Mouse (Mus musculus) erythroblast, embryonic 14.5 days (primary cell): ENCODE measurements around the gene Dlg5.

Source experiments
- GATA1 ChIP-seq: IDR thresholded peaks from 2 replicates; pipeline ENCODE4 v1.6.1; 2012; ENCODE audit warnings: low read length, inconsistent platforms, mixed read lengths
- TAL1 ChIP-seq: IDR thresholded peaks from 3 replicates; pipeline ENCODE4 v1.6.1; 2012; ENCODE audit warnings: low read length, inconsistent platforms, mixed read lengths

DNA sequence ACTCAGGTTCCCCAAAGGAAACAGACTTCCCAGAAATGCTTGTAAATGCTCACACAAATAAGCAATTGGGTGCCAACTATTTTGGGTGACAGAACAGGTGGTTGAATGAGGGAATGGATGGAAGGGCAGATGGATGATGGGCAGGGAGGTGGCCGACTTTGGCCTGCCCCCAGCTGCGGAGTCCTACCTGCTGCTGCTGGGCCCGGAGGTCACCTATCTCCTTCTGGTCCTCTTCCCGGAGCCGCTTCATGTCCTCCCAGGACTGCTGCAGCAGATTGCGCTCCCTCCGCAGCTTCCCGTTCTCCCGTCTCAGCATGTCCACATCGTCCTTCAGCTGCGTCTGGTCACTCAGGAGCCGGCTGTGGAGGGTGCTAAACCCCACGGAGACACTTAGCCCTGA is 55.6 kb downstream of the Dlg5 start:
- TF ChIP-seq TAL1 (no peak), GATA1 (no peak)
